Mouse (Mus musculus): Measurements from ENCODE around the gene Timm29. TPM values are rescaled to one million over a fixed set of nuclear protein-coding genes. Genes with fewer than 3 reads are reported as not detected.

The Timm29 gene
- polyA plus RNA-seq, 1 experiment from 2014 or later, result 38.4 TPM

- WGBS, result 82% methylated on average over 1 of the region's 1 CpGs
- H3K36me3 ChIP-seq, result no peaks in the 10 kb centered on the region
- H3K27me3 ChIP-seq (ENCODE audit: insufficient read depth, poor library complexity, severe bottlenecking), result no peaks in the 10 kb centered on the region
- H3K4me1 ChIP-seq (replicated peaks), result 0 out of 2 replicates have a peak, but pooled peaks cover 3% of the 10 kb centered on the region
- DNase-seq (ENCODE audit: low spot score), result no peak
- H3K27ac ChIP-seq, result no peak overlapping the region
- no peak overlapping the region for H3K4me3 ChIP-seq
- H3K9me3 ChIP-seq, result no peaks in the 10 kb centered on the region
These were observed 17.3 kb downstream of the Timm29 start for GRCm38 (mm10) chr9:21609861-21610260.

GRCm38 (mm10) chr9:21614864-21615616 is 22.5 kb downstream of the Timm29 start:
- no peak for DNase-seq (ENCODE audit: low spot score)
- Histone ChIP-seq H3K4me3 (peak overlapping the region; percentile 75), H3K9me3 (no peaks in the 10 kb centered on the region), H3K27me3 (ENCODE audit: insufficient read depth, poor library complexity, severe bottlenecking) (no peaks in the 10 kb centered on the region), H3K4me1 (replicated peaks) (peaks cover 25% of the 10 kb centered on the region), H3K27ac (peak overlapping the region; percentile 99), H3K36me3 (peaks cover 19% of the 10 kb centered on the region)
- WGBS, result 81% methylated on average over 15 of the region's 15 CpGs

- peaks cover 25% of the 10 kb centered on the region for H3K4me1 ChIP-seq (replicated peaks)
- DNase-seq (ENCODE audit: low spot score), result peak; percentile 100
- peaks cover 25% of the 10 kb centered on the region for H3K36me3 ChIP-seq
- no peaks in the 10 kb centered on the region for H3K9me3 ChIP-seq
- no peaks in the 10 kb centered on the region for H3K27me3 ChIP-seq (ENCODE audit: insufficient read depth, poor library complexity, severe bottlenecking)
- H3K4me3 ChIP-seq, result peak within 1 kb of the TSS; percentile 75
- peak within 1 kb of the TSS; percentile 99 for H3K27ac ChIP-seq
- under 1% methylated on average over 45 of the region's 45 CpGs for WGBS
These were observed 23.2 kb downstream of the Timm29 start, which contains the start of gene Smarca4 for GRCm38 (mm10) chr9:21615617-21616231. Gene Smarca4, plus strand, starts transcription at chr9:21616169.

- H3K27ac ChIP-seq, result peak overlapping the region; percentile 99
- no peak for DNase-seq (ENCODE audit: low spot score)
- H3K27me3 ChIP-seq (ENCODE audit: insufficient read depth, poor library complexity, severe bottlenecking), result no peaks in the 10 kb centered on the region
- H3K4me1 ChIP-seq (replicated peaks), result peaks cover 25% of the 10 kb centered on the region
- H3K4me3 ChIP-seq, result peak overlapping the region; percentile 75
- no peaks in the 10 kb centered on the region for H3K9me3 ChIP-seq
- under 1% methylated on average over 57 of the region's 57 CpGs for WGBS
- H3K36me3 ChIP-seq, result peaks cover 27% of the 10 kb centered on the region
These were observed 23.8 kb downstream of the Timm29 start for GRCm38 (mm10) chr9:21616232-21616781.

GRCm38 (mm10) chr9:21617066-21617465 is 24.5 kb downstream of the Timm29 start:
- no peaks in the 10 kb centered on the region for H3K27me3 ChIP-seq (ENCODE audit: insufficient read depth, poor library complexity, severe bottlenecking)
- WGBS, result 11% methylated on average over 10 of the region's 10 CpGs
- peaks cover 25% of the 10 kb centered on the region for H3K4me1 ChIP-seq (replicated peaks)
- peak overlapping the region; percentile 75 for H3K4me3 ChIP-seq
- H3K36me3 ChIP-seq, result peaks cover 34% of the 10 kb centered on the region
- peak; percentile 35 for DNase-seq (ENCODE audit: low spot score)
- H3K9me3 ChIP-seq, result no peaks in the 10 kb centered on the region
- peak overlapping the region; percentile 99 for H3K27ac ChIP-seq

DNA sequence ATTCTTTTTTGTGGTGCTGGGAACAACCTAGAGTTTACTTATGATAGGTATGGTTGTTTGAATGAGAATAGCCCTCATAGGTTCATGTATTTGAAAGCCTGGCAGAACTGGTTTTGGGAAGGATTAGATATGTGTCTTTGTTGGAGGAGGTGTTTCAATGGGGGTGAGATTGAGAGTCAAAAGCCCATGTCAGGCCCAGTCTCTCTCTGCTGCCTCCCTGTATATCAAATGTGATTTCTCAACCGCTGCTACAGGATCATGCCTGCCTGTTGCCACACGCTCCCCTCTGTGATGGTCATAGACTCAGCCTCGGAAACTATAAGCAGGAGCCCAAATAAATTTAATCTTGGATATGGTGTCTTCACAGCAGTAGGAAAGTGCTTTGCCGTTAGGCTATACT is 27.7 kb downstream of the Timm29 start:
- H3K4me3 ChIP-seq, result no peak overlapping the region
- H3K27me3 ChIP-seq (ENCODE audit: insufficient read depth, poor library complexity, severe bottlenecking), result no peaks in the 10 kb centered on the region
- no peak for DNase-seq (ENCODE audit: low spot score)
- H3K36me3 ChIP-seq, result peaks cover 46% of the 10 kb centered on the region
- WGBS, result 91% methylated on average over 4 of the region's 4 CpGs
- no peak overlapping the region for H3K27ac ChIP-seq
- peaks cover 18% of the 10 kb centered on the region for H3K4me1 ChIP-seq (replicated peaks)
- no peaks in the 10 kb centered on the region for H3K9me3 ChIP-seq

DNA sequence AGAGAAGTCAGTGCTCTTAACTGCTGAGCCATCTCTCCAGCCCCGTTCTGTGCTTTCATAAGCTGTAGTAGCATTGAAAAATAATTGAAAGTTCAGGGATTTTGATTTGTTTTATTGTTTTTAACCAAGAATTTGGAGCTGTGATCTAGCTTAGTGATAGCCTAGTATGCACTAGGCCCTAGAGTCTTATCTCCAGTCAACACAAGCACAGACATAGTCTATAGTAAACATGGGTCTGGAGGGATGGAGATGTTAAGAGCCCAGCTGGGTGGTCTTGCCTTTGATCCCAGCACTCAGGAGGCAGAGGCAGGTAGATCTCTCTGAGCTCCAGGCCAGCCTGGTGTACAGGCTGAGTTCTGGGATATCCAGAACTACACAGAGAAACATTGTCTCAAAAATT is 30.2 kb downstream of the Timm29 start:
- Histone ChIP-seq H3K27me3 (ENCODE audit: insufficient read depth, poor library complexity, severe bottlenecking) (no peaks in the 10 kb centered on the region), H3K27ac (no peak overlapping the region), H3K4me1 (replicated peaks) (peaks cover 18% of the 10 kb centered on the region), H3K4me3 (no peak overlapping the region), H3K36me3 (peaks cover 55% of the 10 kb centered on the region), H3K9me3 (no peaks in the 10 kb centered on the region)
- no peak for DNase-seq (ENCODE audit: low spot score)
- 98% methylated on average over 1 of the region's 1 CpGs for WGBS

- 90% methylated on average over 10 of the region's 10 CpGs for WGBS
- Histone ChIP-seq H3K27ac (no peak overlapping the region), H3K27me3 (ENCODE audit: insufficient read depth, poor library complexity, severe bottlenecking) (no peaks in the 10 kb centered on the region), H3K9me3 (no peaks in the 10 kb centered on the region), H3K4me3 (no peak overlapping the region), H3K4me1 (replicated peaks) (0 out of 2 replicates have a peak, but pooled peaks cover 6% of the 10 kb centered on the region), H3K36me3 (peaks cover 39% of the 10 kb centered on the region)
- DNase-seq (ENCODE audit: low spot score), result no peak
These were observed 33.1 kb downstream of the Timm29 start for GRCm38 (mm10) chr9:21625342-21626339.

DNA sequence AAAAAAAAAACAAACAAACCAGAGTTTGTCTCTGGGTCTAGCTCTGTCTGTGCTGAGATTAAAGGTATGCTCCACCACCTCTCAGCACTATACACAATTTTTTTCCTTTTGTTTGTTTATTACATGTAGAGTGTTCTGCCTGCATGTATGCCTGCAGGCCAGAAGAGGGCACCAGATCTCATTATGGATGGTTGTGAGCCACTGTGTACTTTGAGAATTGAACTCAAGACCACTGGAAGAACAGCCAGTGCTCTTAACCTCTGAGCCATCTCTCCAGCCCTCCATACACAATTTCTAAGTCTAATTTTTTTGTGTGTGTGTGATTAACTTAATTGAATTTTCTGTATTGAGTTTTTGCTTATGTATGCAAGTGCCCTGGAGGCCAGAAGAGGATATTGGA is 34.0 kb downstream of the Timm29 start:
- Histone ChIP-seq H3K36me3 (peaks cover 41% of the 10 kb centered on the region), H3K4me3 (no peak overlapping the region)
- DNase-seq (ENCODE audit: low spot score), result no peak

GRCm38 (mm10) chr9:21627145-21627795 is 34.7 kb downstream of the Timm29 start:
- DNase-seq (ENCODE audit: low spot score), result no peak
- Histone ChIP-seq H3K27ac (no peak overlapping the region), H3K4me3 (no peak overlapping the region), H3K27me3 (ENCODE audit: insufficient read depth, poor library complexity, severe bottlenecking) (no peaks in the 10 kb centered on the region), H3K9me3 (no peaks in the 10 kb centered on the region), H3K36me3 (peaks cover 37% of the 10 kb centered on the region), H3K4me1 (replicated peaks) (0 out of 2 replicates have a peak, but pooled peaks cover 6% of the 10 kb centered on the region)
- 91% methylated on average over 5 of the region's 5 CpGs for WGBS

More for the DNA sequence above, 34.0 kb downstream of the Timm29 start:
- Histone ChIP-seq H3K27me3 (ENCODE audit: insufficient read depth, poor library complexity, severe bottlenecking) (no peaks in the 10 kb centered on the region), H3K4me1 (replicated peaks) (0 out of 2 replicates have a peak, but pooled peaks cover 6% of the 10 kb centered on the region), H3K27ac (no peak overlapping the region), H3K9me3 (no peaks in the 10 kb centered on the region)

GRCm38 (mm10) chr9:21630673-21631072 is 38.2 kb downstream of the Timm29 start:
- WGBS, result 88% methylated on average over 3 of the region's 3 CpGs
- no peaks in the 10 kb centered on the region for H3K9me3 ChIP-seq
- DNase-seq (ENCODE audit: low spot score), result peak; percentile 20
- H3K27ac ChIP-seq, result no peak overlapping the region
- H3K4me3 ChIP-seq, result no peak overlapping the region
- H3K27me3 ChIP-seq (ENCODE audit: insufficient read depth, poor library complexity, severe bottlenecking), result no peaks in the 10 kb centered on the region
- peaks cover 57% of the 10 kb centered on the region for H3K36me3 ChIP-seq
- 0 out of 2 replicates have a peak, but pooled peaks cover 2% of the 10 kb centered on the region for H3K4me1 ChIP-seq (replicated peaks)

- H3K27me3 ChIP-seq (ENCODE audit: insufficient read depth, poor library complexity, severe bottlenecking), result no peaks in the 10 kb centered on the region
- H3K9me3 ChIP-seq, result no peaks in the 10 kb centered on the region
- H3K4me3 ChIP-seq, result no peak overlapping the region
- no peak for DNase-seq (ENCODE audit: low spot score)
- peaks cover 76% of the 10 kb centered on the region for H3K36me3 ChIP-seq
- WGBS, result 76% methylated on average over 3 of the region's 3 CpGs
- no peak overlapping the region for H3K27ac ChIP-seq
- no peaks in the 10 kb centered on the region for H3K4me1 ChIP-seq (replicated peaks)
These were observed 40.6 kb downstream of the Timm29 start for GRCm38 (mm10) chr9:21633106-21633505.
